Mouse (Mus musculus): ENCODE data around the gene Rgma.

DNA sequence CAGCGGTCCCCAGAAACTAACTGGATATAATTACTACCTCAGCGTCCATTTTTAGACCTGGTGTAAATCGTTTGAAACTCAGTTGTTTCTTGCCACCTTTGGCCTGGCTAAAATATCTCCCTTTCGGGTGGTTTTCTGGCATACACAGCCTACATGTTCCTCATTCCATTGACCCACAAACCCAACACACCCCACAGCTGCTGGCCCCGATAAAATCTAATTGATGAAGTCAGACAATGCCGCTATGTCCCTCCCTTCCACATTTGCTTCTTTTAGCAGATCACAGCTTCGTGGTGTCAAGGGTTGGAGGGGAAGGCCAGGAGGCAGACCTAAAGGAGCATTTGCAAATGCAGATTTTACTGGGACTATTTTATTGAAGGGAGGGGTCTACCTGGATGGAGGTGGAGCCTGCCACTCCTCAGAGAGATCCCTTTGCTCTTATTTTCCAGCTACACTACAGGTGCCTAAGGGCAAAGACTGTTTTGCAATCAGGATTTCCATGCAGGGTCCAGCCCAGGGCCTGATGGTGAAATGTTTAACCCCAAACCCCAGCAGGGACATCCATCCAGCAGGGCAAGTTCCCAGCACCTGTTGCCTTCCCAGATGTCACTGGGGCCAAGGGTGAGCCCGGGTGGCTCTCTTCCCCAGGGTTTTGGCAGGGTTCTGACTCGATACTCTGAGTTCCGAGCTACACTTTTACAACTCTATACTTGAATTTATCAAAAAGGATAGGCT is 3.6 kb upstream of the Rgma start:
- TF ChIP-seq MAZ (IDR thresholded peaks at IDR 0.05; ENCODE audit: low read depth, low read length), result no peak
- TF ChIP-seq POLR2A (IDR thresholded peaks at IDR 0.05; ENCODE audit: low read depth, low read length), result no peak
- no peak for TF ChIP-seq NELFE (IDR thresholded peaks at IDR 0.05; ENCODE audit: low read depth, low read length)
- TF ChIP-seq CTCF (conservative IDR thresholded peaks at IDR 0.05 in 1 of 2, IDR thresholded peaks at IDR 0.05 in 1 of 2; ENCODE audit: low read depth in 2 of 2, low read length in 2 of 2), result no peak
- TF ChIP-seq TCF12 (IDR thresholded peaks at IDR 0.05; ENCODE audit: low read depth, low read length), result no peak
- no peak for TF ChIP-seq E2F4 (IDR thresholded peaks at IDR 0.05; ENCODE audit: insufficient replicate concordance, low read depth, low read length)
- TF ChIP-seq USF1 (IDR thresholded peaks at IDR 0.05; ENCODE audit: low read depth, low read length), result no peak
- TF ChIP-seq CHD2 (IDR thresholded peaks at IDR 0.05; ENCODE audit: low read length), result no peak
- no peak for TF ChIP-seq POLR2AphosphoS2 (IDR thresholded peaks at IDR 0.05; ENCODE audit: low read depth, low read length)
- no peak for TF ChIP-seq USF2 (conservative IDR thresholded peaks at IDR 0.05; ENCODE audit: low read depth, low read length)
- no peak for TF ChIP-seq CHD1 (IDR thresholded peaks at IDR 0.05; ENCODE audit: low read depth, low read length)
- no peak for TF ChIP-seq MAX (IDR thresholded peaks at IDR 0.05; ENCODE audit: low read length)
- TF ChIP-seq MAFK (IDR thresholded peaks at IDR 0.05; ENCODE audit: insufficient replicate concordance, low read length), result no peak
- TF ChIP-seq RCOR1 (conservative IDR thresholded peaks at IDR 0.05; ENCODE audit: low read depth, low read length), result no peak
